Mouse (Mus musculus) spleen, adult 12 weeks (tissue): ENCODE measurements around the gene Ccdc78.
"Not testable (repeated sequence)": the region's sequence is repeated elsewhere in the genome, so short reads cannot be mapped to it uniquely, and the experiment has no call there.

Source experiments
- DNase-seq: peaks from one replicate; pipeline ENCODE4 v3.0.0; 2022; ENCODE audit warnings: low spot score

Gene Ccdc78

GRCm38 (mm10) chr17:25786280-25786679, at the start of gene Ccdc78:
Gene Ccdc78, plus strand, starts transcription at chr17:25786580.
- no peak for DNase-seq

DNA sequence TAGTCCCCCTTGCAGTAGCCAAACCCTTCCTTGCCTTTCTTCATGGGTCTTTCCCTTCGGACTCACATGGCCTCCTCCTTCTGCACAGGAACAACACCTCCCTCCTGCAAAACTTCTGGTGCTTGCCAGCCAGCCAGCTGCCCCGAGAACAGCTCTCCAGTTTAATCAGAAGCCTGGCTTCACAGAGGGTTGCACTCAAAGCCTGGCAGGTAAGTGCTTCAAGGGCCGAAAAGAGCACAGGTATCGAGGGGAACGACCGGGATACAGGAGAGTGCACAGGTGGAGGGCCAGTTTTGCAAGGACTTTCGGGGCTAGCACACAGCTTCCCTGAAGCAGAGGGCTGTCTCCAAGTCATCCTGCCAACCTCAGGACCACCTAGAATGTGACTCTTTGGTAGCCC, 47.5 kb upstream of the Ccdc78 start:
- DNase-seq = no peak

GRCm38 (mm10) chr17:25741471-25741870, 44.9 kb upstream of the Ccdc78 start:
- not testable (repeated sequence) for DNase-seq

- DNase-seq = no peak
These were observed 42.5 kb upstream of the Ccdc78 start for GRCm38 (mm10) chr17:25743831-25744230.

- no peak for DNase-seq
These were observed 42.1 kb upstream of the Ccdc78 start for GRCm38 (mm10) chr17:25744311-25744710.

GRCm38 (mm10) chr17:25748238-25748637, 38.1 kb upstream of the Ccdc78 start:
- no peak for DNase-seq

GRCm38 (mm10) chr17:25749314-25749713, 37.1 kb upstream of the Ccdc78 start:
- no peak for DNase-seq

DNA sequence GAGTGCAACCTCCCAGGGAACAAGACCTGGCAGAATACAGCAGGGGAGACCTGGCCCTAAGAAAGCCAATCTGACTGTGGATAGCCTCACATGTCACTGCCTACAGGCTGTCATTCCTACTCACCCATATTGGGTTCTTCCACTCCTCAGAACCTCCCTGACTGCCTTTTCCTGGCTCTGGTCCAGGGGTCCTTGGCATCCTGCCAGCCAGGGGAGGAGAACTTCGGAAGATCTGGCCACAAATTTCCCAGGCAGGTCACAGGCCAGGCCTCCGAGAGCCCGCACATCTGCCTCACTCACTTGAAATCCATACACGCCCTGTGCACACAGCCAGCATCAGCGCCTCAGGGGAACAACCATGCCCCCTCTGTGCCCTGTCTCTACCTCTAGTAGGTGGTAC, 34.9 kb upstream of the Ccdc78 start:
- no peak for DNase-seq

GRCm38 (mm10) chr17:25754241-25754640, 32.1 kb upstream of the Ccdc78 start, which contains the start of gene Msln:
Gene Msln, minus strand, starts transcription at chr17:25754378.
- no peak for DNase-seq

GRCm38 (mm10) chr17:25755086-25755485, 31.3 kb upstream of the Ccdc78 start:
- DNase-seq = no peak

- no peak for DNase-seq
These were observed 30.6 kb upstream of the Ccdc78 start for GRCm38 (mm10) chr17:25755627-25756377.

GRCm38 (mm10) chr17:25756378-25757242, 29.8 kb upstream of the Ccdc78 start:
- no peak for DNase-seq

DNA sequence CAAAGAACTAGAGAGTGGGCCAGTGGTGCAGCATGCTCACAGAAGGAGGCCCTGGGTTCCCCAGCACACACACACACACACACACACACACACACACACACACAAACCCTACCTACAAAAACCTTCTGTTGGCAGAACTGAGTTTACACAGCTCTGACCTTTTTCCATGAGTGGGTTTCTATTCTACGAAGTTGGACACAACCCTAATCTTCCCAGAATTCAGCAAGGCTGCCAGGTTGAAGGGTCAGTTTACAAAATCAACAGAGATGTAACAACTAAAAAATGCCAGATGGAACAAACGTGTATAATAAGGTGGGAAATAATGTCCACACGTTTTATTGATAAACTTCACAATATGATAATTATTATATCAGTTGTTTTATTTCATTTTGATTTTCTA, 28.7 kb upstream of the Ccdc78 start:
- no peak for DNase-seq

DNA sequence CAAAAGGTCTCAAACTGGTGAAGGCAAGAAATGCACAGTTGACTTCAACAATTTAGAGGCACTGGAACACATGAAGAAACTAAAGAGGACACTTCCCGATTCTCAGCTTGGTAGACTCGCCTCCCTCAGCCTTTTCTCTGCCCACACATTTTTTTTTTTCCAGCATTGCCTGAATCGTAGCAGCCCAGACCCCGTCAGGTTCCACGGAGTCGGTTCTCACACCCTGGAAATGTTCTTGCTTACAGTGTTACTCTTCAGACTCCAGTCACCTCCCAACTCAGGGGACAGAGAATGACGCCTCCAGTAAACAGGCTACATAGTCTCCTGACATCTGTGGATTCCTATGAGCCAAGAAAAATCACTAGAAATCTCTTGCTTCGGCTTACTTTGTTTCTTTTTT, 26.2 kb upstream of the Ccdc78 start:
- DNase-seq = no peak

- no peak for DNase-seq
These were observed 24.8 kb upstream of the Ccdc78 start for GRCm38 (mm10) chr17:25761561-25761970.

DNA sequence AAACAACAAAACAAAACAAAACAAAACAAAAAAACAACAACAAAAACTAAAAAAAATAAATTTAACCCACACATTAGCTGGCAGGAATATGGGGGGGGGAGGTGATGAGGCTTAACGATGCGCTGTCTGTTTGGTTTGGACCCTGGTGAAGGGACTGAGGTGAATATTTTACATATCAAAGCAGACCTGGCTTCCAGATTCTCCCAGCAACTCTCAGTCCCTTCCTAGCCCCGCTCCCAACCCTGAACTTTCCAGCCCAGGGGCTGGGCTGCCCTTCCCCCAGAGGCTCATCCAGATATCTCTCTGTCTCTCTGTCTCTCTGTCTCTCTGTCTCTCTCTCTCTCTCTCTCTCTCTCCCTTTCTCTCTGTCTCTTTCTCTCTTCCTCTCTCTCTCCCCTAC, 23.8 kb upstream of the Ccdc78 start:
- DNase-seq = no peak

DNA sequence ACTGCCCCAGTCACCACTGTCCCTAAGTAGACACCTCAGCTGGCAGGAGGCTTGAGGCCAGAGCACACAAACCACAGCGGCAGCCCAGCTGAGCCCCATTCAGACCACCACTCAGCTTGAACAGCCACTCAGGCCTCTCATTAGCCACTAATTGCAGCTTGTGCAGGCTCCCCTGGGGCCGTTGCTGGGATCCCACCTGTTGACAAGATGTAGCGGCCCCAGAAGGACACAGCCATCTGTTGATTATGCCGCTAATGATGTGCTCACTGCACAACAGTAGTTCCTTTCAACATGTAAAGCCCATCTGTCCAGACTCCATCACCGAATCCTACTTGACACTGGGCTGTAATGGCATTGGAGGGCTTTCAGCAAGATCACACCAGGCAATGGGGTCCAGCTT, 20.5 kb upstream of the Ccdc78 start:
- no peak for DNase-seq

DNA sequence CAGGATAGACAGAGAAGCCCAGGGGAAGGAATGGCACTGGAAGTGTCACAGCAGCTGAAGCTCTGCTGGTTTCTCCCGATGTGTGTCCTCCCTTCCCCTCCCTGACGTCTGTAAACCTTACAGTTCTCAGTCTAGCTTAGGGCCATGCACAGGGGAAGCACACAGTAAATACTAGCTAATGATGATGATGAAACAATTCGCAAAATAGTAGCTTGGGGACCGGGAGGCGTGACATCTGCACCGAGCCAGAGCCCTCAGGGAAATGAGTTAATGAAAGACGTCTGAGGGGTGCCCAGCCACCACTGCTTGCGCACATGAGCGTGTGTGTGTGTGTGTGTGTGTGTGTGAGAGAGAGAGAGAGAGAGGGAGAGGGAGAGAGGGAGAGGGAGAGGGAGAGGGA, 17.0 kb upstream of the Ccdc78 start:
- no peak for DNase-seq

DNA sequence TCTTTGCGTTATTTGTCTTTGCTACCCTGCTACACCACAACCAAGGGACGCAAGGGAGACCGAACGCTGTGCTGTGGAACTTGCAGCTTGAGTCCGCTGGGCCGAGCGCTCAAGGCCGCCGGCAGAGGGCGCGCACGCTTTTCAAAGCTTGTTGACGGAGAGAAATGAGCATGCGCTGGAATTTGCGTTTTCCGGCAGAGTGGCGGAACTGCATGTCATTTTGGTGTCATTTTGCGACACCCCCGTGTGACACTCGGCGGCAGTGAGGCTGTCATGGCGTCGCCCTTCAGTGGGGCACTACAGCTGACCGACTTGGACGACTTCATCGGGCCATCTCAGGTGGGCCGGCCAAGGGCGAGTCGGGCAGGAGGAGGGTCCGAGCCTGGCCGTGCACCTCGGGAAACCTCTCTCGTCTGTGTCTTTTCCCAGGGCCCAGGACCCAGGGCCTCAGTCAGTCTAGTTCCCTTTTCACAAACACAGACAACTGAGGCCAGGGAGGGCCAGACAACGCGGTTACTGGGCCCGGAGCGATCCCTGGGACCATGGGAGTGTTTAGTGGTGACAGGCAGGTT, 12.7 kb upstream of the Ccdc78 start, which contains the start of gene Narfl:
Narfl (plus strand) TSS at position 228 of the 572 bp plus-strand sequence.
- peak; percentile 94 for DNase-seq

- no peak for DNase-seq
These were observed 10.9 kb upstream of the Ccdc78 start for GRCm38 (mm10) chr17:25775318-25776062.

DNA sequence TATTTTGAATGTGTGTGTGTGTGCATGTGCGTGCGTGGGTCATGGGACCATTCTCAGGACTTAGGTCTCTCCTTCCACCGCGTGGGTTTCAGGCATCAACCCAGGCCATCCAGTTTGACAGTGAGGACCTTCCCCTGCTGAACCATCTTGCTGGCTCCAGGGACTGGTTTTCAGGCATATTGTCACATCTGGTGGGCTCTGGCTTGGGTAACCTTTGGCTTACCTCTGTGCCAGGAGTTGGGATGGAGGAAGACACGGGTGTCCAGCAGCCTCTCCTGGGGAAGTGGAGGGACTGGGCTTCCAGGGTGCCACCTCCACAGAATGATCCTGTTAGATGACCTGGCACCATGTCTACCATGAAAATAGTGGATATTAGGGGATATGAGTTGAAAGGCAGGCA, 8.4 kb upstream of the Ccdc78 start:
- no peak for DNase-seq

GRCm38 (mm10) chr17:25781339-25781738, 5.0 kb upstream of the Ccdc78 start:
- no peak for DNase-seq
